Mouse (Mus musculus) forebrain, embryonic 15.5 days (tissue): Measurements from ENCODE around the gene Hmgcr. TPM values are rescaled to one million over a fixed set of nuclear protein-coding genes. Genes with fewer than 3 reads are reported as not detected.

ENCODE experiments used
- ATAC-seq: fragments of 200-750 bp; cut with Nextera tagmentation; replicated peaks from 2 replicates; pipeline ENCODE4 v1.8.0; 2017; ENCODE audit warnings: mild to moderate bottlenecking, moderate TSS enrichment, moderate library complexity
- H3K27ac ChIP-seq: fragments of 300-500 bp; sonication (generic); replicated peaks from 2 replicates; pipeline ENCODE4 v1.5.1; 2015; ENCODE audit warnings: mild to moderate bottlenecking, inconsistent platforms
- H3K27me3 ChIP-seq: fragments of 300-500 bp; sonication (generic); 2 replicates; pipeline ENCODE4 v1.6.1; 2015; ENCODE audit warnings: inconsistent platforms
- H3K36me3 ChIP-seq: fragments of 300-500 bp; sonication (generic); 2 replicates; pipeline ENCODE4 v1.6.1; 2015; ENCODE audit warnings: mild to moderate bottlenecking, inconsistent platforms
- H3K4me1 ChIP-seq: fragments of 300-500 bp; sonication (generic); 2 replicates; pipeline ENCODE4 v1.6.1; 2015; ENCODE audit warnings: inconsistent platforms
- H3K4me2 ChIP-seq: fragments of 300-500 bp; sonication (generic); replicated peaks from 2 replicates; pipeline ENCODE4 v1.6.1; 2015; ENCODE audit warnings: mild to moderate bottlenecking, inconsistent platforms
- H3K4me3 ChIP-seq: fragments of 300-500 bp; sonication (generic); 2 replicates; pipeline ENCODE4 v1.5.1; 2015; ENCODE audit warnings: mild to moderate bottlenecking, inconsistent platforms
- H3K9ac ChIP-seq: fragments of 300-500 bp; sonication (generic); replicated peaks from 2 replicates; pipeline ENCODE4 v1.6.1; 2015; ENCODE audit warnings: mild to moderate bottlenecking, inconsistent platforms
- H3K9me3 ChIP-seq: fragments of 300-500 bp; sonication (generic); 2 replicates; pipeline ENCODE4 v1.6.1; 2016; ENCODE audit warnings: inconsistent platforms
- WGBS: fragments of 180-500 bp; shearing (Covaris S2); methylation state at CpG from one replicate; pipeline ENCODE4 v1.1.7; 2015; ENCODE audit warnings: mixed read lengths; 5-methylcytosine and 5-hydroxymethylcytosine counted together
- polyA plus RNA-seq: library from polyadenylated mRNA; unstranded; fragments of >200 nt; fragmentation: Nextera tagmentation; extraction: Ambion mirVana; gene quantifications from 2 replicates; pipeline ENCODE4 v1.2.1, GENCODE M21; 2015

The Hmgcr gene
- polyA plus RNA-seq, 1 experiment from 2014 or later = 183 TPM

GRCm38 (mm10) chr13:96660095-96660860 is 10.5 kb downstream of the Hmgcr start:
- WGBS = 39% methylated on average over 10 of the region's 10 CpGs
- Histone ChIP-seq H3K36me3 (peaks cover 92% of the 10 kb centered on the region), H3K9me3 (no peaks in the 10 kb centered on the region), H3K27ac (peak overlapping the region; percentile 57; the same call in 1 of the 2 replicates), H3K9ac (no peak overlapping the region), H3K4me2 (no peak overlapping the region), H3K4me3 (no peak overlapping the region), H3K27me3 (no peaks in the 10 kb centered on the region), H3K4me1 (peaks cover 7% of the 10 kb centered on the region)
- peak; percentile 90 for ATAC-seq

DNA sequence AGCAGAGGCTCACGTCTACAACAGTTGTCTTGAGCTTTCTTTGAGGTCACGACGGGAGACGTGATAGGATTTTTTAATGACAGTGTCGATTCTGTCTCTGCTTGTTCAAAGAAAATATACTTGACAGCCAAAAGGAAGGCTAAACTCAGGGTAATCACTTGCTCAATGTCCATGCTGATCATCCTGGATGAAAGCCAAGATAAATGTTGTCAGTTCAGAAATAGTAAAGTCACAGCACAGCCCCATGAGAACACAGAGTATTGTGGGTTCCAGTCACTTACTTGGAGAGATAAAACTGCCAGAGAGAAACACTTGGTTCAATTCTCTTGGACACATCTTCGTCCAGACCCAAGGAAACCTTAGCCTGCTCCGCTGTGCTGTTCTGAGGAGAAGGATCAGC is 11.8 kb downstream of the Hmgcr start:
- Histone ChIP-seq H3K9me3 (no peaks in the 10 kb centered on the region), H3K4me1 (peaks cover 7% of the 10 kb centered on the region), H3K4me3 (no peak overlapping the region), H3K9ac (no peak overlapping the region), H3K27ac (no peak overlapping the region), H3K4me2 (no peak overlapping the region), H3K36me3 (peaks cover 92% of the 10 kb centered on the region), H3K27me3 (no peaks in the 10 kb centered on the region)
- no peak for ATAC-seq
- WGBS = 93% methylated on average over 7 of the region's 7 CpGs

GRCm38 (mm10) chr13:96656673-96657072 is 14.1 kb downstream of the Hmgcr start:
- peaks cover 88% of the 10 kb centered on the region for H3K36me3 ChIP-seq
- 87% methylated on average over 1 of the region's 1 CpGs for WGBS
- H3K9ac ChIP-seq = no peak overlapping the region
- no peak for ATAC-seq
- no peaks in the 10 kb centered on the region for H3K9me3 ChIP-seq
- H3K4me1 ChIP-seq = peaks cover 7% of the 10 kb centered on the region
- no peak overlapping the region for H3K4me3 ChIP-seq
- H3K4me2 ChIP-seq = no peak overlapping the region
- no peak overlapping the region for H3K27ac ChIP-seq
- H3K27me3 ChIP-seq = no peaks in the 10 kb centered on the region

GRCm38 (mm10) chr13:96653041-96653440 is 17.7 kb downstream of the Hmgcr start:
- peaks cover 89% of the 10 kb centered on the region for H3K36me3 ChIP-seq
- no peak overlapping the region for H3K4me2 ChIP-seq
- H3K9ac ChIP-seq = no peak overlapping the region
- H3K4me1 ChIP-seq = no peaks in the 10 kb centered on the region
- H3K27me3 ChIP-seq = no peaks in the 10 kb centered on the region
- H3K27ac ChIP-seq = no peak overlapping the region
- no peaks in the 10 kb centered on the region for H3K9me3 ChIP-seq
- no peak overlapping the region for H3K4me3 ChIP-seq
- no peak for ATAC-seq
- 90% methylated on average over 9 of the region's 9 CpGs for WGBS

DNA sequence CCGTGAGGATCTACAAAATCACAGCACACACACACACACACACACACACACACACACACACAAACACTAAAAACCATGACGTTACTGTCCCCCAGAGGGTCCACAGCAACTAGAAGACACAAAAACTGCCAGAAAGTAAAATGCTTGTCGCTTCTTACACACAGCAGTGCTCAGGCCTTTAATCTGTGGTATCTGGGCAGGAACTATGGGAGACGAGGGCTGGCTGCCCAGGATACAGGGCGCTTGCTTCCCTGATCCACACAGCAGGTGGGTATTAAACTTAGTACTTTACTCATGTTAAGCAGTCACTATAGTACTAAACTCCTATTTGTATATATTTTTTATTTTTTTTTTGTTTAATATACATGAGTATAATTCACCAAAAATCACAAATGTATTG is 24.9 kb downstream of the Hmgcr start:
- Histone ChIP-seq H3K9ac (no peak overlapping the region), H3K27ac (no peak overlapping the region), H3K27me3 (no peaks in the 10 kb centered on the region), H3K9me3 (no peaks in the 10 kb centered on the region), H3K4me2 (no peak overlapping the region), H3K36me3 (peaks cover 28% of the 10 kb centered on the region), H3K4me1 (peaks cover 8% of the 10 kb centered on the region; the same call in 1 of the 2 replicates), H3K4me3 (no peak overlapping the region)
- WGBS = 59% methylated on average over 5 of the region's 5 CpGs
- no peak for ATAC-seq

DNA sequence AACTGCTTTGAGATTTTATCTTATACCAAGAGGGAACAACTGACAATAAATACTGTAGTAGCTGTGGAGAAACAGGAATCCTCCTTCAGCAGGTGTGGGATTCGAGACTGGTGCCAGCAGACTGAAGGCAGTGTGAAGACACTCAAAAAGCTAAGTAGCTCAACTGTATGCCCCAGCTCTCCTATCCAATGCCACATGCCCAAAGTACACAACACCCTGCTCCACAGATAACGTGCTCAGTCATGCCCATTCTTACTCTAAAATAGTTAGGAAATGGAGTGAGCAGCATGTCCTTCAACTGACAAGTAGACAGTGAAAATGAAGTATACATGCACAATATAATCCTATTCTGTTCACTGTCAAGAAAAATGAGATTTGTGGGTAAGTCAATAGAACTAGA is 26.6 kb downstream of the Hmgcr start:
- ATAC-seq = 0 out of 2 replicates have a peak, but pooled peaks have one; percentile 37
- H3K36me3 ChIP-seq = peaks cover 20% of the 10 kb centered on the region
- H3K27ac ChIP-seq = no peak overlapping the region
- H3K9me3 ChIP-seq = no peaks in the 10 kb centered on the region
- H3K27me3 ChIP-seq = no peaks in the 10 kb centered on the region
- H3K4me1 ChIP-seq = peaks cover 8% of the 10 kb centered on the region; the same call in 1 of the 2 replicates
- H3K4me3 ChIP-seq = no peak overlapping the region
- WGBS = 76% methylated on average over 2 of the region's 2 CpGs
- H3K9ac ChIP-seq = no peak overlapping the region
- no peak overlapping the region for H3K4me2 ChIP-seq

GRCm38 (mm10) chr13:96630396-96630795 is 40.3 kb downstream of the Hmgcr start:
- Histone ChIP-seq H3K36me3 (peaks cover 38% of the 10 kb centered on the region), H3K4me3 (no peak overlapping the region)
- 93% methylated on average over 4 of the region's 4 CpGs for WGBS

GRCm38 (mm10) chr13:96620891-96621290 is 49.8 kb downstream of the Hmgcr start:
- Histone ChIP-seq H3K36me3 (peaks cover 10% of the 10 kb centered on the region; the same call in 1 of the 2 replicates), H3K4me2 (no peak overlapping the region), H3K27me3 (no peaks in the 10 kb centered on the region), H3K9me3 (no peaks in the 10 kb centered on the region), H3K4me3 (no peak overlapping the region), H3K9ac (no peak overlapping the region), H3K4me1 (no peaks in the 10 kb centered on the region), H3K27ac (no peak overlapping the region)
- no peak for ATAC-seq
- WGBS = 68% methylated on average over 1 of the region's 1 CpGs

More at GRCm38 (mm10) chr13:96630396-96630795, 40.3 kb downstream of the Hmgcr start:
- H3K4me2 ChIP-seq = no peak overlapping the region
- H3K27me3 ChIP-seq = no peaks in the 10 kb centered on the region
- no peaks in the 10 kb centered on the region for H3K9me3 ChIP-seq
- H3K27ac ChIP-seq = no peak overlapping the region
- no peak for ATAC-seq
- H3K9ac ChIP-seq = no peak overlapping the region
- no peaks in the 10 kb centered on the region for H3K4me1 ChIP-seq

DNA sequence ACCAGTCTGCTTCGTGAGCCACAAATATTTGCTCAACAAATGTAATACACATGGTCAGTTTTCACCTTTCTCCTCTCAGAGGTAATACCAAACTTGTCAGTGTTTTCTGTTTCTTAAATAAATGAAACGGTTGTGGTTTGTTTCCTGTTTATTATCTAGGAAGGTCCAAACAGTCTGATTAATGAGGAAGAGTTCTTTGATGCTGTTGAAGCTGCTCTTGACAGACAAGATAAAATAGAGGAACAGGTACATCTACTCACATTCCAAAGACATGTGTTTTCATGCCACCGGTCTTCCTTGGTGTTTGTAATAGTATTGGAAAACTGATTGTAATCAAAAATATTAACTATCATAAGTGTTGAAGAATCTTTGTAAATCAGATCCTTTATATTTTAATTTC is 56.1 kb downstream of the Hmgcr start:
- no peak overlapping the region for H3K27ac ChIP-seq
- no peak overlapping the region for H3K9ac ChIP-seq
- no peaks in the 10 kb centered on the region for H3K4me1 ChIP-seq
- H3K4me3 ChIP-seq = no peak overlapping the region
- H3K36me3 ChIP-seq = peaks cover 9% of the 10 kb centered on the region; the same call in 1 of the 2 replicates
- no peaks in the 10 kb centered on the region for H3K27me3 ChIP-seq
- H3K4me2 ChIP-seq = no peak overlapping the region
- WGBS = 97% methylated on average over 3 of the region's 3 CpGs
- no peak for ATAC-seq
- H3K9me3 ChIP-seq = no peaks in the 10 kb centered on the region

GRCm38 (mm10) chr13:96604242-96604641 is 66.5 kb downstream of the Hmgcr start:
- no peak for ATAC-seq
- H3K9ac ChIP-seq = no peak overlapping the region
- H3K36me3 ChIP-seq = peaks cover 20% of the 10 kb centered on the region
- no peaks in the 10 kb centered on the region for H3K4me1 ChIP-seq
- no peak overlapping the region for H3K27ac ChIP-seq
- H3K4me3 ChIP-seq = no peak overlapping the region
- H3K27me3 ChIP-seq = no peaks in the 10 kb centered on the region
- no peaks in the 10 kb centered on the region for H3K9me3 ChIP-seq
- 92% methylated on average over 2 of the region's 2 CpGs for WGBS
- H3K4me2 ChIP-seq = no peak overlapping the region

DNA sequence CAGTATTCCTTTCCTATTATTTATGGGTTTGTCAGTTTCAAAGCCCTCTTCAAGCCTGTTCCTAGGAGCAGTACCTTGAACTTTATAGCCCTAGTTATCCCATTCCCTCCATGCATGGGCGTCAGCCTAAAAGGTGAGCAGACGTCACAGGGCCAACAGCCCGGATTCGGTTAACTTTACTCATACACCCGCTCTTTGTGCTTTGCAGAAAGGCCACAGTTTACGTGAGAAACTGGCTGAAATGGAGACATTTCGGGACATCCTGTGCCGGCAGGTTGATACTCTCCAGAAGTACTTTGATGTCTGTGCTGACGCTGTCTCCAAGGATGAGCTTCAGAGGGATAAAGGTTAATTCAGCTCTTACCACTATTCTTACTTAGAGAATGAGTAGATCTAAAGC is 71.6 kb downstream of the Hmgcr start:
- H3K27me3 ChIP-seq = no peaks in the 10 kb centered on the region
- H3K4me1 ChIP-seq = no peaks in the 10 kb centered on the region
- no peak overlapping the region for H3K27ac ChIP-seq
- H3K4me3 ChIP-seq = no peak overlapping the region
- peaks cover 7% of the 10 kb centered on the region; the same call in 1 of the 2 replicates for H3K36me3 ChIP-seq
- H3K4me2 ChIP-seq = no peak overlapping the region
- ATAC-seq = no peak
- no peaks in the 10 kb centered on the region for H3K9me3 ChIP-seq
- 95% methylated on average over 9 of the region's 9 CpGs for WGBS
- H3K9ac ChIP-seq = no peak overlapping the region
